Mouse (Mus musculus) liver, embryonic 14.5 days (tissue): ENCODE data around the gene Glis2.

Experiments used
- CTCF ChIP-seq: IDR thresholded peaks from 2 replicates; pipeline ENCODE4 v1.5.1; 2016; ENCODE audit warnings: antibody characterized with exemption, low read depth, control low read depth
- EP300 ChIP-seq: IDR thresholded peaks from 2 replicates; pipeline ENCODE4 v1.6.1; 2016; ENCODE audit warnings: antibody characterized with exemption, low read depth

GRCm38 (mm10) chr16:4599616-4600015 is 5.1 kb downstream of the Glis2 start:
- TF ChIP-seq CTCF (no peak), EP300 (no peak)
